Mouse (Mus musculus) effector memory CD4-positive, alpha-beta T cell, adult 5 months (primary cell): Measurements from ENCODE around the gene Gm9603. TPM values are rescaled to one million over a fixed set of nuclear protein-coding genes. Genes with fewer than 3 reads are reported as not detected.

Source experiments
- polyA plus RNA-seq: library from polyadenylated mRNA; unstranded; fragments of 100-300 nt; shearing (Covaris generic); gene quantifications from one replicate; pipeline ENCODE4 v1.2.1, GENCODE M21; 2017

Gm9603 gene
- polyA plus RNA-seq, result not detected

GRCm38 (mm10) chr14:5687357-5687756, at the start of gene Gm9603:
Gm9603 (minus strand) TSS chr14:5687457.

DNA sequence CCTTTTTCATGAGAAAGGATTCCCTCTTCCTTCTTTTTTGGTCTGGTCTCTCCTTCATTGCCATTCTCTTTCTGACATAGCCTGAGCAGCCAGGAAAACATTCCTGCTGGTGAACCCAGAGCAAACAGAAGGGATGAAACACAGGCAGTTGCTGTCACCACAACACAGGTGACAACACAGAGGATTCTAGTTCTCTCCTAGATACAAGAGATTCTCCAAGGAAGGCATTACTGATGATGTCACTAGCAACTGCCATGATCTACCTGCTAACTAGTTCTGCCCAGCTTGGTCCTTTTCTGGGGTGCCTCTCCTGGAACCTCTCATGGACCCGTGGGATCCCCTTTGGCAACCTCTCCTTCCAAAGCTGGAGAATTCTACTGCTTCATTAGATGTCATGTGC, 54.3 kb downstream of the Gm9603 start, which contains the start of gene Gm8265:
TSS of gene Gm8265 (minus strand) at position 101 of the 400 bp plus-strand sequence.

Other genes starting within 250 kb of the Gm9603 start
- gene Gm3194, start 232.0 kb downstream of the Gm9603 start, polyA plus RNA-seq, result not detected
- gene Gm8246, start 209.6 kb downstream of the Gm9603 start, polyA plus RNA-seq, result not detected
- not detected for gene Gm3187, start 203.2 kb downstream of the Gm9603 start, polyA plus RNA-seq
- not detected for gene Gm3488, start 185.8 kb downstream of the Gm9603 start, polyA plus RNA-seq
- gene Gm3532, start 149.0 kb downstream of the Gm9603 start, polyA plus RNA-seq, result not detected
- gene Gm8265, start 54.4 kb downstream of the Gm9603 start, polyA plus RNA-seq, result not detected
- gene Gm3373, start 54.1 kb upstream of the Gm9603 start, polyA plus RNA-seq, result not detected
- not detected for gene Gm3383, start 120.5 kb upstream of the Gm9603 start, polyA plus RNA-seq
- not detected for gene Gm3424, start 142.9 kb upstream of the Gm9603 start, polyA plus RNA-seq
- gene Gm8237, start 192.9 kb upstream of the Gm9603 start, polyA plus RNA-seq, result not detected